Mouse (Mus musculus) gastrocnemius, postnatal 14 days (tissue): Measurements from ENCODE around the gene Pir. TPM values are rescaled to one million over a fixed set of nuclear protein-coding genes. Genes with fewer than 3 reads are reported as not detected.

ENCODE experiments used
- DNase-seq: peaks from one replicate; pipeline ENCODE4 v3.0.0; 2021; ENCODE audit warnings: mixed read lengths
- intact Hi-C: fragments of 180-260 bp; cut with DNase I; formaldehyde crosslinking; loops from one replicate; pipeline ENCODE4 v1.15.1; 2025; ENCODE audit warnings: low total_unique reads
- total RNA-seq, 2 experiments: library from RNA; stranded (reverse); gene quantifications; 2 replicates each; pipeline ENCODE4 v1.2.3; 2021

Gene Pir
- total RNA-seq, 2 experiments from 2014 or later = 1.0 to 2.5 TPM

GRCm38 (mm10) chrX:164418008-164418407 is 148.8 kb downstream of the Pir start:
- intact Hi-C loops = no loop called here
- no peak for DNase-seq

GRCm38 (mm10) chrX:164419471-164419939 is 150.3 kb downstream of the Pir start, which contains the start of gene Piga:
TSS of gene Piga (plus strand) at chrX:164419787.
- intact Hi-C loops = no loop called here
- peak; percentile 89 for DNase-seq

DNA sequence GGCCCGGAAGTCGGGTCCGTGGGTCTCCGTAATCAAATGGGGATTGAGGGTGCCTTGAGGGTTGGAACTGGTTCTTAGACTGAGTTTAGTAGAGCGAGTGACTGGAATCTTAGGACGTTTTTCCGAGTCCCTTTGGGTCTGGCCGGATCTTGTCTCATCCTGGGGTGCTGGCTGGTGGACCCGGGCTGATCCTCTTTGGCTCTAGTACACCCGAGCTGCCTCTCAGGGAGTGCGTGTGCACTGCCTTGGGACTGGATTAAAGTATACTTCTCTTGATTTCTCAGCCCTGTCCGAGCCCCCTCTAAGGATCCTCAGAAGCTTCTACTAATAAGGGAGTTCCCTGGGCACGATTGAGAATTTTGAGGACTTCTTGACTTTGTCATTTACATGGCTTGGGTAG is 150.8 kb downstream of the Pir start:
- intact Hi-C loops = no loop called here
- DNase-seq = no peak

GRCm38 (mm10) chrX:164420518-164420917 is 151.3 kb downstream of the Pir start:
- DNase-seq = no peak
- intact Hi-C loops = no loop called here

Other genes starting within 250 kb of the Pir start
- under 1 TPM; 0.66 to 0.84 TPM for gene Car5b, start 241.4 kb upstream of the Pir start, total RNA-seq
- gene Siah1b, start 192.9 kb upstream of the Pir start, total RNA-seq = 1 to 10 TPM; 4.5 to 5.5 TPM
- not detected for gene Cltrn, start 180.5 kb upstream of the Pir start, total RNA-seq
- under 1 TPM; 0.62 to 0.74 TPM for gene Ace2, start 130.0 kb upstream of the Pir start, total RNA-seq
- gene Bmx, start 11.2 kb upstream of the Pir start, total RNA-seq = under 1 TPM; 0.44 to 0.86 TPM
- 1 to 10 TPM; 1.7 to 2.1 TPM for gene Vegfd, start 104.0 kb downstream of the Pir start, total RNA-seq
- 1 to 10 TPM; 1.7 to 2.6 TPM for gene Piga, start 150.4 kb downstream of the Pir start, total RNA-seq
- gene Asb11, start 167.6 kb downstream of the Pir start, total RNA-seq = 10 to 100 TPM; 10.2 to 25.5 TPM
- not detected for gene Asb9, start 237.0 kb downstream of the Pir start, total RNA-seq